Mouse (Mus musculus) MEL (cell line): ENCODE measurements around the gene Slc2a2. TPM values are rescaled to one million over a fixed set of nuclear protein-coding genes. Genes with fewer than 3 reads are reported as not detected.

Experiments used
- DNase-seq: peaks from one replicate; pipeline ENCODE4 v3.0.0; 2011; ENCODE audit warnings: low read depth, low spot score
- H3K27ac ChIP-seq: 2 replicates; pipeline ENCODE4 v1.5.1; 2012; ENCODE audit warnings: low read depth, mild to moderate bottlenecking, control low read depth, low read length, moderate library complexity; ENCODE audit not compliant: control insufficient read depth
- H3K27me3 ChIP-seq, 2 experiments: fragments of 150-350 bp in 1 of 2; sonication (generic) in 1 of 2; 2 replicates each; pipeline ENCODE4 v1.6.1; 2012; ENCODE audit warnings: low read length in 2 of 2, mild to moderate bottlenecking in 2 of 2, improper control_type of control experiment in 1 of 2, moderate library complexity in 1 of 2; ENCODE audit not compliant: insufficient read depth in 2 of 2, control insufficient read depth in 1 of 2
- H3K36me3 ChIP-seq, 2 experiments: 2 replicates each; pipeline ENCODE4 v1.6.1; 2012 to 2014; ENCODE audit warnings: low read length in 2 of 2, improper control_type of control experiment in 1 of 2, inconsistent platforms in 1 of 2, mild to moderate bottlenecking in 1 of 2; ENCODE audit not compliant: insufficient read depth in 2 of 2, control insufficient read depth in 1 of 2
- H3K4me1 ChIP-seq, 2 experiments: fragments of 150-350 bp in 1 of 2; sonication (generic) in 1 of 2; 2 replicates each; pipeline ENCODE4 v1.6.1; 2012; ENCODE audit warnings: low read length in 2 of 2, improper control_type of control experiment in 1 of 2, mild to moderate bottlenecking in 1 of 2; ENCODE audit not compliant: insufficient read depth in 2 of 2, control insufficient read depth in 1 of 2
- H3K4me3 ChIP-seq, 2 experiments: fragments of 150-350 bp in 1 of 2; sonication (generic) in 1 of 2; 2 replicates each; pipeline ENCODE4 v1.5.1; 2012; ENCODE audit warnings: low read depth in 2 of 2, low read length in 2 of 2, mild to moderate bottlenecking in 2 of 2, moderate library complexity in 2 of 2, control low read depth in 1 of 2, improper control_type of control experiment in 1 of 2; ENCODE audit not compliant: control insufficient read depth in 1 of 2, insufficient read depth in 1 of 2
- H3K79me2 ChIP-seq: 2 replicates; pipeline ENCODE4 v1.6.1; 2012; ENCODE audit warnings: mild to moderate bottlenecking, low read length, moderate library complexity; ENCODE audit not compliant: control insufficient read depth, poor library complexity, insufficient read depth
- H3K9ac ChIP-seq: 2 replicates; pipeline ENCODE4 v1.6.1; 2012; ENCODE audit warnings: low read depth, mild to moderate bottlenecking, control low read depth, low read length, moderate library complexity; ENCODE audit not compliant: control insufficient read depth, poor library complexity, severe bottlenecking
- H3K9me3 ChIP-seq: fragments of 150-350 bp; sonication (generic); replicated peaks from 2 replicates; pipeline ENCODE4 v1.6.1; 2012; ENCODE audit warnings: mild to moderate bottlenecking, low read length, improper control_type of control experiment, moderate library complexity; ENCODE audit not compliant: insufficient read depth
- BHLHE40 ChIP-seq: IDR thresholded peaks from 2 replicates; pipeline ENCODE4 v1.6.1; 2012; ENCODE audit warnings: low read depth, mild to moderate bottlenecking, inconsistent platforms, low read length, improper control_type of control experiment, borderline replicate concordance
- CHD1 ChIP-seq: IDR thresholded peaks from 2 replicates; pipeline ENCODE4 v1.6.1; 2012; ENCODE audit warnings: low read depth, mild to moderate bottlenecking, inconsistent platforms, low read length, improper control_type of control experiment
- CHD2 ChIP-seq: IDR thresholded peaks from 2 replicates; pipeline ENCODE4 v1.6.1; 2011; ENCODE audit warnings: low read length, improper control_type of control experiment
- CTCF ChIP-seq, 3 experiments: IDR thresholded peaks in 2 of 3; conservative IDR thresholded peaks in 1 of 3; 2 replicates each; pipeline ENCODE4 v1.5.1; 2011 to 2012; ENCODE audit warnings: low read length in 3 of 3, low read depth in 2 of 3, mild to moderate bottlenecking in 2 of 3, improper control_type of control experiment in 1 of 3, inconsistent platforms in 1 of 3, mixed read lengths in 1 of 3, moderate library complexity in 1 of 3; ENCODE audit not compliant: control insufficient read depth in 1 of 3, insufficient read depth in 1 of 3, poor library complexity in 1 of 3, severe bottlenecking in 1 of 3
- E2F4 ChIP-seq: IDR thresholded peaks from 2 replicates; pipeline ENCODE4 v1.6.1; 2011; ENCODE audit warnings: low read depth, low read length, improper control_type of control experiment, borderline replicate concordance
- ELF1 ChIP-seq: IDR thresholded peaks from 2 replicates; pipeline ENCODE4 v1.6.1; 2014; ENCODE audit warnings: low read depth, mild to moderate bottlenecking, inconsistent platforms, low read length, improper control_type of control experiment, moderate library complexity
- ETS1 ChIP-seq: IDR thresholded peaks from 2 replicates; pipeline ENCODE4 v1.6.1; 2012; ENCODE audit warnings: low read depth, mild to moderate bottlenecking, inconsistent platforms, low read length, improper control_type of control experiment, moderate library complexity
- GABPA ChIP-seq: IDR thresholded peaks from 2 replicates; pipeline ENCODE4 v1.6.1; 2012; ENCODE audit warnings: low read depth, mild to moderate bottlenecking, inconsistent platforms, low read length, improper control_type of control experiment, moderate library complexity
- GATA1 ChIP-seq: IDR thresholded peaks from 2 replicates; pipeline ENCODE4 v1.6.1; 2011; ENCODE audit warnings: low read depth, low read length, improper control_type of control experiment
- MAFK ChIP-seq: IDR thresholded peaks from 2 replicates; pipeline ENCODE4 v1.6.1; 2011; ENCODE audit warnings: low read depth, mild to moderate bottlenecking, low read length, improper control_type of control experiment, borderline replicate concordance
- MYB ChIP-seq: IDR thresholded peaks from 2 replicates; pipeline ENCODE4 v1.6.1; 2011; ENCODE audit warnings: mild to moderate bottlenecking, low read depth, low read length, improper control_type of control experiment
- MYC ChIP-seq: IDR thresholded peaks from 2 replicates; pipeline ENCODE4 v1.6.1; 2011; ENCODE audit warnings: low read depth, mild to moderate bottlenecking, low read length, improper control_type of control experiment, moderate library complexity
- NELFE ChIP-seq: IDR thresholded peaks from 2 replicates; pipeline ENCODE4 v1.6.1; 2011; ENCODE audit warnings: low read depth, low read length, improper control_type of control experiment
- POLR2A ChIP-seq, 2 experiments: IDR thresholded peaks; 2 replicates each; pipeline ENCODE4 v1.6.1; 2011 to 2012; ENCODE audit warnings: low read length in 2 of 2, mild to moderate bottlenecking in 2 of 2, control low read depth in 1 of 2, improper control_type of control experiment in 1 of 2, low read depth in 1 of 2, moderate library complexity in 1 of 2; ENCODE audit not compliant: control insufficient read depth in 1 of 2, insufficient read depth in 1 of 2, poor library complexity in 1 of 2
- POLR2AphosphoS5 ChIP-seq: IDR thresholded peaks from 2 replicates; pipeline ENCODE4 v1.6.1; 2012; ENCODE audit warnings: low read depth, borderline replicate concordance, mild to moderate bottlenecking, inconsistent platforms, low read length, moderate library complexity, mixed read lengths
- RAD21 ChIP-seq: IDR thresholded peaks from 2 replicates; pipeline ENCODE4 v1.6.1; 2011; ENCODE audit warnings: mild to moderate bottlenecking, low read depth, low read length, improper control_type of control experiment
- SIN3A ChIP-seq: IDR thresholded peaks from 2 replicates; pipeline ENCODE4 v1.6.1; 2012; ENCODE audit warnings: low read length, improper control_type of control experiment, inconsistent platforms
- TAL1 ChIP-seq: IDR thresholded peaks from 2 replicates; pipeline ENCODE4 v1.6.1; 2012; ENCODE audit warnings: mild to moderate bottlenecking, inconsistent platforms, low read length, moderate library complexity, mixed read lengths
- TBP ChIP-seq: IDR thresholded peaks from 2 replicates; pipeline ENCODE4 v1.8.0; 2011; ENCODE audit warnings: low read depth, low read length, improper control_type of control experiment
- ZKSCAN1 ChIP-seq: IDR thresholded peaks from 2 replicates; pipeline ENCODE4 v1.6.1; 2012; ENCODE audit warnings: low read depth, mild to moderate bottlenecking, inconsistent platforms, low read length, improper control_type of control experiment, moderate library complexity
- ZMIZ1 ChIP-seq: IDR thresholded peaks from 2 replicates; pipeline ENCODE4 v1.6.1; 2012; ENCODE audit warnings: low read depth, mild to moderate bottlenecking, inconsistent platforms, low read length, improper control_type of control experiment, moderate library complexity
- ZNF384 ChIP-seq: IDR thresholded peaks from 2 replicates; pipeline ENCODE4 v1.6.1; 2012; ENCODE audit warnings: low read depth, mild to moderate bottlenecking, inconsistent platforms, low read length, improper control_type of control experiment
- polyA plus RNA-seq, 2 experiments: library from polyadenylated mRNA; stranded (reverse) in 1 of 2; unstranded in 1 of 2; fragments of >175 nt in 1 of 2; fragments of >200 nt in 1 of 2; gene quantifications; 2 replicates each; pipeline versions ENCODE4 v1.2.1 to v1.2.4; 2012; ENCODE audit warnings: low replicate concordance in 2 of 2, low read depth in 1 of 2; ENCODE audit not compliant: insufficient read length in 2 of 2, insufficient read depth in 1 of 2, missing spikeins in 1 of 2
- total RNA-seq: library from RNA; depleted of rRNA; stranded (reverse); fragments of 300-350 nt; gene quantifications from 2 replicates; pipeline ENCODE4 v1.2.3, GENCODE M21; 2012

Slc2a2 gene
- total and polyA plus RNA-seq, 3 experiments = 0.77 to 1.1 TPM; not detected in 1

DNA sequence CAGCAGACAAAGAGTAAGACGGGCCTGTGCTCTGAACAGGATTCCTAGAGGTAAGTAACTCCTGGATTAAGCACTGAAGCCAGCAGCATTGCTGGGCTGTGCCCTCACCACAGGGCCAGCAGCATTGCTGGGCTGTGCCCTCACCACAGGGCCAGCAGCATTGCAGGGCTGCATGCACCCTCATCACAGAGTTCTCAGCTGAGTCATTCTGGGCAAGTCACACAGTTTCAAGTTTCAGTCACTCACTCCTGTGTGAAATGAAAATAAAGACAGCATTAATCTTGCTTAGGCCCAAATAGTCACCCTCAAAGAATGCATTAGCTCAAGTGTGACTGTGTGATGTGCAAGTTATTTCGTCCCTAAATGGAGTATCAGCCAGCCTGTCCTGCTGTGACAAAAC is 37.0 kb downstream of the Slc2a2 start:
- Histone ChIP-seq H3K9ac (no peak overlapping the region), H3K9me3 (no peaks in the 10 kb centered on the region), H3K4me1 (no peaks in the 10 kb centered on the region), H3K79me2 (no peaks in the 10 kb centered on the region), H3K27me3 (no peaks in the 10 kb centered on the region; a peak in 1 of 4 replicates), H3K27ac (no peak overlapping the region), H3K4me3 (no peak overlapping the region), H3K36me3 (no peaks in the 10 kb centered on the region)
- DNase-seq = no peak
- no peak for TF ChIP-seq CTCF (IDR thresholded peaks at IDR 0.05 in 2 of 3, conservative IDR thresholded peaks at IDR 0.05 in 1 of 3; ENCODE audit: control insufficient read depth in 1 of 3, insufficient read depth in 1 of 3, low read depth in 2 of 3, low read length in 3 of 3, poor library complexity in 1 of 3, severe bottlenecking in 1 of 3)

DNA sequence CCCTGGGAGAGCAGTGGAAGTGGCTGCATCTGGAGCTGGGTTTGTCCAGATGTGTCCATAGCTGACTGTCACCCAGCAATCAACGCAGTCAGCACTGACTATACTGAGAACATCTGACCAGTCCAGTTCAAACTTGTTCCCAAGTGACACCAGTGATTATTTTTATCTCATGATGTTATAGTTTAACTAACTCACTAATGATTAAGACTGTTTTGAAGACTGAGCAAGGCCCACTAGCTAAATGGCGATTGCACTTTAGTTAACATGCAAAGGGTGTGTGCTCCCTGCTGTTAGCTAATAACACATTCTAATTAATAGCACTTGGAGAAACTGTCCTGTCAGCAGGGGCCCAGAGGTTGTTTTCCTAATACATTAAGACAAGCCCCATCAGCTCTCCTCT is 39.3 kb downstream of the Slc2a2 start:
- Histone ChIP-seq H3K27ac (no peak overlapping the region), H3K36me3 (no peaks in the 10 kb centered on the region), H3K9ac (no peak overlapping the region), H3K79me2 (no peaks in the 10 kb centered on the region), H3K4me1 (no peaks in the 10 kb centered on the region), H3K9me3 (no peaks in the 10 kb centered on the region), H3K27me3 (no peaks in the 10 kb centered on the region), H3K4me3 (no peak overlapping the region)
- TF ChIP-seq MYB (no peak), NELFE (no peak), ZKSCAN1 (no peak), TAL1 (no peak), POLR2A (IDR thresholded peaks at IDR 0.05; ENCODE audit: control insufficient read depth in 1 of 2, insufficient read depth in 1 of 2, low read depth in 1 of 2, low read length in 2 of 2, poor library complexity in 1 of 2) (no peak), POLR2AphosphoS5 (no peak), ZMIZ1 (no peak), CHD1 (no peak), MYC (no peak), ELF1 (no peak), GATA1 (no peak), TBP (no peak), SIN3A (no peak), CHD2 (no peak), BHLHE40 (no peak), MAFK (no peak), RAD21 (no peak)
- DNase-seq = no peak

DNA sequence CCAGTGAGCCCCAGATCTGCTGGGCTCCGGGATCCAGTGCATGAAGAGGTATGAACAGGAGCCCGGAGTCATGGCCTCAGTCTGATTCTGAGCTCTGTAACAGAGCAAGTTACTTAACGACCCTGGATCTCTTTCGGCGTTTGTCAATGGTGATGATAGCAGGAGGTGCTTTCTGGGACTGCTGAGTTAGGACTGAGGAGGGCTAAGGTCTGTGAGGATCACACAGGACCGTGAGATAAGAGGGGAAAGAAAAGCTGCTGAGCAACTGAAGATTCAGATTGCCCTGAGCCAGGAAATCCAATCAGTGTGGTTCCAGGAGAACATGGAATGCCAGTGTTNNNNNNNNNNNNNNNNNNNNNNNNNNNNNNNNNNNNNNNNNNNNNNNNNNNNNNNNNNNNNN is 42.6 kb downstream of the Slc2a2 start:
- H3K79me2 ChIP-seq = no peaks in the 10 kb centered on the region
- DNase-seq = no peak
- no peak overlapping the region for H3K4me3 ChIP-seq
- no peaks in the 10 kb centered on the region for H3K36me3 ChIP-seq
- no peak overlapping the region for H3K9ac ChIP-seq
- no peak overlapping the region for H3K27ac ChIP-seq
- TF ChIP-seq ELF1 (no peak), CTCF (IDR thresholded peaks at IDR 0.05 in 2 of 3, conservative IDR thresholded peaks at IDR 0.05 in 1 of 3; ENCODE audit: control insufficient read depth in 1 of 3, insufficient read depth in 1 of 3, low read depth in 2 of 3, low read length in 3 of 3, poor library complexity in 1 of 3, severe bottlenecking in 1 of 3) (no peak), MYC (no peak), E2F4 (no peak), ZNF384 (no peak), ETS1 (no peak), GABPA (no peak), BHLHE40 (no peak)
- H3K4me1 ChIP-seq = no peaks in the 10 kb centered on the region
- H3K9me3 ChIP-seq = no peaks in the 10 kb centered on the region
- no peaks in the 10 kb centered on the region for H3K27me3 ChIP-seq
